Mouse (Mus musculus) heart, adult 2 months (tissue): ENCODE measurements around the gene Phf11b.

Experiments
- CTCF ChIP-seq: fragments of 200-600 bp; IDR thresholded peaks from 2 replicates; pipeline ENCODE4 v1.8.1; 2022; ENCODE audit warnings: antibody characterized with exemption, mild to moderate bottlenecking, moderate library complexity
- EP300 ChIP-seq: fragments of 200-500 bp; IDR thresholded peaks from 2 replicates; pipeline ENCODE4 v1.6.1; 2011; ENCODE audit warnings: low read depth, low read length, control low read depth; ENCODE audit not compliant: insufficient read depth
- POLR2A ChIP-seq: fragments of 200-500 bp; IDR thresholded peaks from 2 replicates; pipeline ENCODE4 v1.6.1; 2011; ENCODE audit warnings: mild to moderate bottlenecking, low read depth, low read length, control low read depth; ENCODE audit not compliant: insufficient read depth

DNA sequence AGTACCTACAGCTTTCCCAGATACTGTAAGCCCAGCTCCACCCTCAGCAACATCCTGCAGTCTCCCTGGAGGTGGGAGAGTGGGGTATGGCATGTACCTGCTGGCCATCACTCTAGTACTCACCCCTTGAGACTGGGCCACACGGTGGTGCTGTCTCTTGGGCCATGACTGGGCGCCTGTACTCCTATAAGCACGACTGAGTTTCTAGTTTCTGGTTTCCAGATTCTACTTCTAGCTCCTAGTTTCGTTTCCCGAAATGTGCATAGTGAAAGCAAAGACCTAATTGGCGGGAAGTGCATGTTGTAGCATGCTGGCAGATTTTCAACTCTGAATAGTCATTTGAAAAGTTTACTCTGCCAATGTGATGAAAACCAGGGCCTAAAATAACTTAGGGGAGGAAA lies 24.1 kb upstream of the Phf11b start, which contains the start of gene Phf11d:
- TF ChIP-seq POLR2A, result peak; percentile 68
- TF ChIP-seq CTCF, result peak; percentile 73
- no peak for TF ChIP-seq EP300
